Mouse (Mus musculus) testis, adult 10 weeks (tissue): ENCODE results near the gene Taar7d. TPM values are rescaled to one million over a fixed set of nuclear protein-coding genes. Genes with fewer than 3 reads are reported as not detected.

Experiments
- polyA plus RNA-seq: library from polyadenylated mRNA; stranded (reverse); fragments of 350-450 nt; fragmentation: Illumina TruSeq; extraction: RNeasy Lipid Tissue Mini Kit (QIAGEN cat#74804); gene quantifications from one replicate; pipeline ENCODE4 v1.2.3, GENCODE M21; 2014; ENCODE audit warnings: low read depth, low replicate concordance

Taar7d gene
- polyA plus RNA-seq, result not detected

DNA sequence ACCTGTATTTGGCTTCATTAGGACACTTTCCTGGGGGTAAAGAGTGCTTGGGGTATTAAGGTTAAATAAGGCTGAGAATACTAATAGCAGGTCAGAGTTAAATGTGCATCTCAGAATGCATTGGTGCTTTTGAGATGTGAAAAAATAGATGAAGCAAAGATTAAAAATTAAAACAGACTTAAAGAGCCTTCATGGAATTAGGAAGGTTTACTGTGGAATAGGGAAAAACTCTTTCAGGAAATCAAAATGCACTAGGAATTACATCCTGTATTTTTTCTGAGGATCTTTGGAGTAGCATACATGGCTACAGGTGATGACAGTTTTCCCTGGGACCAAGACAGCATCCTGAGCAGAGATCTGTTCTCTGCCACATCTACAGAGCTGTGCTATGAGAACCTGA lies at the start of gene Taar7d:
Taar7d (plus strand) TSS at position 301 of the 400 bp plus-strand sequence.

DNA sequence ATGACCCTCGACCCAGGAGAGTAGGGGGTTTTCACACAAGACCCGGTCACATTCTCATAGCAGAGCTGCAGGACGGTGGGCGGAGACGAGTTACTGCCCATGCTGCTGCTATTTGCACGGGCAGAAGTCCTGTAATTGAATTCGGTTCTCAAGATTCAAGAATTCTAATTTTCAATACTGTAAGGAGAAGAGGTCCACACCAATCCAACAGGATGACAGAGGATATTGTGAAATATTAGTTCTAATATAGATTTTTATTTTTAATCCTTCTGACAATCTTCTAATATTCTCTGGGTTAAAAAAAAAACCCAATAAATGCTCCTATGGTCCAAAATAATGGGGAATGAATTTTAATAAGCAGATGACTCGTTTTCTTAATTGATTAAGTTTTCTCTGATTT lies 41.5 kb upstream of the Taar7d start, which contains the start of gene Taar6:
Taar6 (minus strand) TSS at position 101 of the 400 bp plus-strand sequence.

DNA sequence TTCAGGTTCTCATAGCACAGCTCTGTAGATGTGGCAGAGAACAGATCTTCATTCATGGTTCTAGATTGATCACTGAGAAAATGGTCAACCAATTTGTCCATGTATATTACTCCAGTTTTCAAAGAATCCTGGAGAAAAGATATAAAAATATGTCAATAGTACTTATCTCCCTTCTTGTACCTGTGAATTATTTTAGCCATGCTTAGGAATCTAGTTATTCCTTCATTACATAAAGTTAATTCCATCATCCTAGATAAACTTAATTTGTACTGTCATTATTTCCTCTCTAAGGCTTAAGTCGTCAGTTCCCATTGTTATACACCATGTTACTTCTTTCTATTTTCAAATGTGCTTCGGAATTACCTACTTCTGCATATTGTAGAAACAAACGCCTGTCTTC lies 33.6 kb upstream of the Taar7d start, which contains the start of gene Taar7a:
Taar7a (minus strand) TSS at position 101 of the 400 bp plus-strand sequence.

DNA sequence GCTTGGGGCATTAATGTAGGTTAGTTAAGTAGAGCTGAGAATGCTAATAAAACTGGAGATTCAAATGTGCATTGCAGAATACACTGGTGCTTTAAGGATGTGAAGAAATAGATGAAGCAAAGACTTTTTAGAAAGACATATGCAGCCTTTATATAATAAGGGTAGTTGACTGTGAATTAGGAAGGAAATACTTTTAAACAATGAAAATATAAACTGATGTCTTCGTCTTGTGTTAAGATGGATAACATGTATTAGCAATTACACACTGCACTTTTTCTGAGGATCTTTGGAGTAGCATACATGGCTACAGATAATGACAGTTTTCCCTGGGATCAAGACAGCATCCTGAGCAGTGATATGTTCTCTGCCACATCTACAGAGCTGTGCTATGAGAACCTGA lies 27.4 kb upstream of the Taar7d start, which contains the start of gene Taar7b:
Taar7b (plus strand) TSS at position 301 of the 400 bp plus-strand sequence.

DNA sequence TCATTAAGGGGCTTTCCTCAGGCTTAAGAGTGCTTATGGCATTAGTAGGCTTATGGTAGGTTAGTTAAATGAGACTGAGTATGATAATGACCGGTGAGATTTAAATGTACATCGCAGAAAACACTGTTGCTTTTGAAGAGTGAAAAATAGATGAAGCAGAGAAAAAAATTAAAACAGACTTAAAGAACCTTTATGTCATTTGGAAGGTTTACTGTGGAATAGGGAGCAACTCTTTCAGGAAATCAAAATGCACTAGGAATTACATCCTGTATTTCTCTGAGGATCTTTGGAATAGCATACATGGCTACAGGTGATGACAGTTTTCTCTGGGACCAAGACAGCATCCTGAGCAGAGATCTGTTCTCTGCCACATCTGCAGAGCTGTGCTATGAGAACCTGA lies 10.3 kb downstream of the Taar7d start, which contains the start of gene Taar7e:
Taar7e (plus strand) TSS at position 301 of the 400 bp plus-strand sequence.

DNA sequence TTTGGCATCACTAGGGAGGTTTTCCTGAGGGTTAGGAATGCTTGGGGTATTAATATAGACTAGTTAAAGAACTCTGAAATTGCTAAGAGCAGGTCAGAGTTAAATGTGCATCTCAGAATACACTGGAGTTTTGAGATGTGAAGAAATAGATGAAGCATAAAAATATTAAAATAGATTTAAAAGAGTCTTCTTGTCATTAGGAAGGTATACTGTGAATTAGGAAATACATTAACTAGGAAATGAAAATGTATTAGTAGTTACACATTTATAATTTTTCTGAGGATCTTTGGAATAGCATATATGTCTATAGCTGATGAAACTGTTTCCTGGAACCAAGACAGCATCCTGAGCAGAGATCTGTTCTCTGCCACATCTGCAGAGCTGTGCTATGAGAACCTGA lies 22.2 kb downstream of the Taar7d start, which contains the start of gene Taar7f:
Taar7f (plus strand) TSS at position 301 of the 400 bp plus-strand sequence.

DNA sequence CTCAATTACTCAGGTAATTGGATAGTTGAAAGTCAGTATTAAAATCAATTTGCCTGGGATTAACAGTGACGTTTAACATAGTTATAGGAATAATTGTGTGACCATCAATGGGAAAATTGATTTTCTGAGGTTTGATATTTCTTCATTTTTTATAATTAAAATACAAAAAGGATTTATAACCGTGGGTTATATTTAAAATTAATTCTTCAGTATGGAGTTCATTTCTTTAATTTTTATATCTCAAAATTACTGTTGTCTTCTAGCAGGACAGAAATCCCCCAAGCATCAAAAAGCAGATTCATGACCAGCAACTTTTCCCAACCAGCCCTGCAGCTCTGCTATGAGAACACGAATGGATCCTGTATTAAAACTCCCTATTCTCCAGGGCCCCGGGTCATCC lies 49.2 kb downstream of the Taar7d start, which contains the start of gene Taar8a:
Taar8a (plus strand) TSS at position 301 of the 400 bp plus-strand sequence.

Other genes with a start within 250 kb of the Taar7d start
- 189 TPM for gene Rps12, start 239.9 kb upstream of the Taar7d start, polyA plus RNA-seq
- 2.9 TPM for gene Slc18b1, start 230.2 kb upstream of the Taar7d start, polyA plus RNA-seq
- gene Vnn3, start 175.8 kb upstream of the Taar7d start, polyA plus RNA-seq, result 0.73 TPM
- gene Vnn1, start 132.5 kb upstream of the Taar7d start, polyA plus RNA-seq, result 1.8 TPM
- not detected for gene Taar1, start 106.9 kb upstream of the Taar7d start, polyA plus RNA-seq
- gene Taar2, start 88.7 kb upstream of the Taar7d start, polyA plus RNA-seq, result not detected
- gene Taar3, start 77.7 kb upstream of the Taar7d start, polyA plus RNA-seq, result not detected
- not detected for gene Taar4, start 66.7 kb upstream of the Taar7d start, polyA plus RNA-seq
- not detected for gene Taar5, start 56.5 kb upstream of the Taar7d start, polyA plus RNA-seq
- not detected for gene Taar6, start 41.6 kb upstream of the Taar7d start, polyA plus RNA-seq
- not detected for gene Taar7a, start 33.7 kb upstream of the Taar7d start, polyA plus RNA-seq
- not detected for gene Taar7b, start 27.3 kb upstream of the Taar7d start, polyA plus RNA-seq
- not detected for gene Taar7e, start 10.4 kb downstream of the Taar7d start, polyA plus RNA-seq
- gene Taar7f, start 22.3 kb downstream of the Taar7d start, polyA plus RNA-seq, result not detected
- gene Taar8a, start 49.3 kb downstream of the Taar7d start, polyA plus RNA-seq, result not detected
- not detected for gene Taar8b, start 65.1 kb downstream of the Taar7d start, polyA plus RNA-seq
- gene Taar8c, start 74.7 kb downstream of the Taar7d start, polyA plus RNA-seq, result not detected
- not detected for gene Taar9, start 82.3 kb downstream of the Taar7d start, polyA plus RNA-seq
- gene Stx7, start 122.1 kb downstream of the Taar7d start, polyA plus RNA-seq, result 25.0 TPM
- 0.25 TPM for gene Moxd1, start 196.3 kb downstream of the Taar7d start, polyA plus RNA-seq